Mouse (Mus musculus) right cerebral cortex, postnatal 36 days (tissue): Measurements from ENCODE around the gene Rsph10b.
A peak's percentile ranks its signal among the peaks of the same experiment; 100 is the strongest.
"Not testable (repeated sequence)": the region's sequence is repeated elsewhere in the genome, so short reads cannot be mapped to it uniquely, and the experiment has no call there.

ENCODE experiments used
- DNase-seq, 2 experiments: peaks; one replicate each; pipeline ENCODE4 v3.0.0; 2022; ENCODE audit warnings: low spot score in 2 of 2, mixed read lengths in 1 of 2

The Rsph10b gene

GRCm38 (mm10) chr5:143993260-143993659 is 60.4 kb downstream of the Rsph10b start:
- DNase-seq: no peak

GRCm38 (mm10) chr5:143993849-143994248 is 61.0 kb downstream of the Rsph10b start:
- no peak for DNase-seq

GRCm38 (mm10) chr5:143994632-143995365 is 62.0 kb downstream of the Rsph10b start:
- DNase-seq: no peak

- DNase-seq: no peak
These were observed 66.6 kb downstream of the Rsph10b start for GRCm38 (mm10) chr5:143999409-143999808.

- DNase-seq: no peak
These were observed 69.8 kb downstream of the Rsph10b start for GRCm38 (mm10) chr5:144002461-144003192.

GRCm38 (mm10) chr5:144013366-144014134 is 80.7 kb downstream of the Rsph10b start:
- not testable (repeated sequence) for DNase-seq

GRCm38 (mm10) chr5:144014551-144015311 is 81.9 kb downstream of the Rsph10b start, which contains the start of gene Ccz1:
TSS of gene Ccz1 (minus strand) at chr5:144014877.
- peak; percentile 60 to 65 for DNase-seq

- no peak for DNase-seq
These were observed 82.4 kb downstream of the Rsph10b start for GRCm38 (mm10) chr5:144015312-144015650.

- DNase-seq: no peak
These were observed 83.0 kb downstream of the Rsph10b start for GRCm38 (mm10) chr5:144015845-144016244.

GRCm38 (mm10) chr5:144026620-144027263 is 93.9 kb downstream of the Rsph10b start, which contains the start of gene Ocm:
TSS of gene Ocm (minus strand) at chr5:144026670.
- no peak for DNase-seq

GRCm38 (mm10) chr5:144032491-144032890 is 99.7 kb downstream of the Rsph10b start:
- no peak for DNase-seq

- DNase-seq: peak; percentile 30 to 37
These were observed 101.7 kb downstream of the Rsph10b start for GRCm38 (mm10) chr5:144034567-144034966.
